In the genomic region with DNA sequence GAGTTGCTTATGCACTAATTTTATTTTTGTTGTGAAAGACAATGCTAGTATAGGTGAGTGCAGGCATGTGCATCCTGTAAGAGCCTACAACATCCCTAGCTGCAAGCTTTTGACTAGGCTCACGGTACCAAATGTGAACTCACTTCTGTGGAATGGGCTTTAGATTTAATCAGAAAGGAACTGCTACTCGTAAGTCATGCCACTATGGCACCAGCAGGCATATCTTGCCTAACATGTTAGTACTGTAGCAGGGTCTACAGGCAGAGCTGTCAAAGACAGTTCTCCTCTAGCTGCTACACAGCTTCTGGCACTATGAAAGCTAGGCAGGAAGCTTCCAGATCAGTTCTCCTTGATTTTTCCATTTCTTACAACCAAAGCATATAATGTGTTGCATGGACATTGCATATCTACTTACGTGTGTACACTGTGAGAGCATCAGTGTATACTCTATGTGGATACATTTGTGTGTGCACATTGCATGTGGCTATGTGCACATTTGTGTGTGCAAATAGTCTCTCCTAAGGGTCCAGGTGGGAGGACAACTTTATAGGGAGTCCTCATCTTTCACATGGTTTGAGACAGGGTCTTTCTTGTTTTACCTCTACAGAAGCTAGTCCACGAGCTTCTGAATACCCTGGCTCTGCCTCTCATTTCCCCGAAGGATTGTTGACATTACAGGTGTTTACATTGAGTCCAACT, we compare ENCODE assay signal across 24 mouse cellular contexts.
"Had no signal": no experiment of that assay in that cellular context is flagged by ENCODE, and none has a peak within 500 bp of the region (broad histone marks: within the 10 kb centered on the region; RNA-seq: fewer than 3 reads in every experiment).

No protein-coding gene starts in this region.

- H3K4me3 ChIP-seq: heart, embryonic 13.5 days; heart, embryonic 15.5 days; kidney, embryonic 15.5 days; left cerebral cortex, adult 2 months; limb, embryonic 10.5 days; limb, embryonic 12.5 days had no signal

- ATAC-seq: forebrain, postnatal 0 days; hindbrain, embryonic 16.5 days; intestine, embryonic 16.5 days had no signal

- DNase-seq: forebrain, postnatal 0 days; gastrocnemius, postnatal 14 days; gastrocnemius, postnatal 36 days; heart, adult 18-20 months; heart, postnatal 14 days; heart, postnatal 36 days; kidney, adult 11 months; kidney, adult 2 months; kidney, adult 9 months; kidney, postnatal 14 days; kidney, postnatal 36 days; layer of hippocampus, adult 9-11 months; liver had no signal

- H3K4me2 ChIP-seq: heart, embryonic 11.5 days; heart, embryonic 13.5 days; heart, embryonic 15.5 days; hindbrain, embryonic 14.5 days; kidney, embryonic 15.5 days; limb, embryonic 12.5 days had no signal

- H3K9me3 ChIP-seq: heart, embryonic 13.5 days; heart, embryonic 15.5 days; kidney, embryonic 15.5 days; limb, embryonic 10.5 days; limb, embryonic 12.5 days had no signal

- H3K27ac ChIP-seq: hindbrain, embryonic 14.5 days; kidney, embryonic 15.5 days; kidney, postnatal 0 days; left cerebral cortex, adult 2 months; limb, embryonic 10.5 days; limb, embryonic 12.5 days had no signal

- H3K9ac ChIP-seq: forebrain, postnatal 0 days; heart, embryonic 13.5 days; heart, embryonic 15.5 days; hindbrain, embryonic 14.5 days; kidney, embryonic 15.5 days; limb, embryonic 12.5 days had no signal

- H3K4me1 ChIP-seq: kidney, embryonic 15.5 days; limb, embryonic 12.5 days had no signal

- H3K27me3 ChIP-seq: heart, embryonic 13.5 days; heart, embryonic 15.5 days; kidney, embryonic 15.5 days; limb, embryonic 12.5 days had no signal
